Mouse (Mus musculus): ENCODE data around the gene Bora.
A peak's percentile ranks its signal among the peaks of the same experiment; 100 is the strongest.

Bora gene

DNA sequence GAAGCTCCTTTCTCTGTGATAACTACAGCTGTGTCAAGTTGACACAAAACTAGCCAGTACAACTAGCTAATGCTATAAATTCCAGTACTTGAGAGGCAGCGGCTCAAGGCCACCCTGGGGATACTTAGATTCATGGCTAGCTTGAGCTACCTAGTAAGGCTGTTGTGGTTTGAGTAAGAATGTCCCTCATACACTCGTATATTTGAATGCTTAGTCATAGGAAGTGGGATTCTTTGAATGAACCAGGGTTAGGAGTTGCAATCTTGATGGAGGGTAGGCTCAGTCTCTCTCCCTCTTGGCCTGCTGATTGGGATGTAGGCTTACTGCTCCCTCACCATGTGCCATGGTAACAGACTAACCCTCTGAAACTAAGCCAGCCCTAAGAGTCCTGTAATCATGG is 17.1 kb downstream of the Bora start:
- DNase-seq (ENCODE audit: low spot score) = no peak

DNA sequence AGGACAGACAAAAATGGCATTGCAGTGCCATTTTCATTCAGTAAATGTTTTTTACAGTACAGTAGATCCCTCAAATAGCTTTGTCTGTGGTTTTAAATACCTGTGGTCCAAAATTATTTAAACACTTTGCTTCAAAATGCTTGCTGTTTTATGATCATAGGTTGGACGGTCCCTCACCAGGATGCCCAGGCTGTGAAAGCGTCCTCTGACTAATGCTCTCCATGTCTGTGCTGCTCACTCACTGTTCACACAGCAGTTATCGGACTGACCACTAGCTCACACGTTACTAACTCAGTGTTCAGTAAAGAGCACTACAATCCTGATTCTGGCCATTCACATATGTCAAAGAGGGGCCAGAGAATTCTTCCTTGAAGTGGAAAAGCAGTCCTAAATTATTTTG is 25.1 kb downstream of the Bora start:
- no peak for DNase-seq (ENCODE audit: low spot score)

DNA sequence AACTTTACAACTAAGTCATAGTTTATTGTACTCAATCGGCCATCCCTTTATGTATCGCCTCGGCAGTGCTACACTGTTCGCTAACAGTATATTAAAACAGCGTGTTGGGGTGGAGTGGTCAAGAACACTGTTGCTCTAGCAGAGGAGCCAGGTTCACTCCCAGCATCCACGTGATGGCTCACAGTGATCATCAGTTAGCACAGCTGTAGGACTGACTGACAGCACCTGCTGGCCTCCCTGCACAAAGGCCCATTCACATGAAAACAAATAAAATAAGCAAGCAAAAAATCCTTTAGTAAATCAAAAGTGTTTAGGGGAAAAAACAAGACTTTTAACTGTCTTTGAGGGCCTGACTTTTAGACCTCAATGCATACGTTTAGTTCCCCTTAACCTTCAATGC is 42.9 kb downstream of the Bora start:
- no peak for DNase-seq (ENCODE audit: low spot score)

DNA sequence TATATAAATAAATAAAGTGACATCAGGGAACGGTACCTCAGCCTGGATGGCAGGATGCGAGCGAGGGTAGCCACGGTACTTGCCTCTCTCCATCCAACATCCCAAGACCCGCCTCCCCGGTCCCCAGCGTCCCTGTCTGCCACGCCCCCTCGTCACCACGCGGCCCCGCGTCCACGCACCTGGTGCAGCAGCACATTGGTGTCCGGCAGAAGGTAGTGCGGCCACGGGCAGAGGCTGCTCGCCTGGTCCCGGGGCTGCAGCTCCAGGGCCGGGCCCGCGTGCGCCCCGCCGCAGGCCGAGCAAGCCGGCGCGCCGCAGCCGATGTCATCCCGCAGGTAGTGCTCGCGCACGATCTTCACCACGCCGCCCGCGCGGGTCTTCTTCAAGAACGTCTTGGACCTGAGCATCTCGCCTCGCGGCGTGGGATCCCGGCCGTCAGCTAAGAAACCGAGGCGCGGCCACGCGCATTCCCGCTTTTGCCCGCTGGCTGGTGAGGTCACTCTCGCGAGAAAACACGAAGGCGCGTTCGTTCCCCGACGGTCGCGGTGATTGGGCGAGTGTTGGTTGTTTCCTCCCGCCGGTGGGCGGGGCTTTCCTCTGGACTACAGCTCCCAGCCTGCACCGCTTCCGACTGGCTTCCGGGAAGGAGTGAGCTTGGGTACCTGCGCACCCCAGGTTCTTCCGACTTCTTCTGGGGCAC is 53.4 kb downstream of the Bora start, which contains the start of the genes Pibf1 and Dis3:
Gene Pibf1, plus strand, starts transcription at position 158 of the 700 bp plus-strand sequence.
Gene Dis3, minus strand, starts transcription at position 504 of the 700 bp plus-strand sequence.
- peak; percentile 98 for DNase-seq (ENCODE audit: low spot score)

DNA sequence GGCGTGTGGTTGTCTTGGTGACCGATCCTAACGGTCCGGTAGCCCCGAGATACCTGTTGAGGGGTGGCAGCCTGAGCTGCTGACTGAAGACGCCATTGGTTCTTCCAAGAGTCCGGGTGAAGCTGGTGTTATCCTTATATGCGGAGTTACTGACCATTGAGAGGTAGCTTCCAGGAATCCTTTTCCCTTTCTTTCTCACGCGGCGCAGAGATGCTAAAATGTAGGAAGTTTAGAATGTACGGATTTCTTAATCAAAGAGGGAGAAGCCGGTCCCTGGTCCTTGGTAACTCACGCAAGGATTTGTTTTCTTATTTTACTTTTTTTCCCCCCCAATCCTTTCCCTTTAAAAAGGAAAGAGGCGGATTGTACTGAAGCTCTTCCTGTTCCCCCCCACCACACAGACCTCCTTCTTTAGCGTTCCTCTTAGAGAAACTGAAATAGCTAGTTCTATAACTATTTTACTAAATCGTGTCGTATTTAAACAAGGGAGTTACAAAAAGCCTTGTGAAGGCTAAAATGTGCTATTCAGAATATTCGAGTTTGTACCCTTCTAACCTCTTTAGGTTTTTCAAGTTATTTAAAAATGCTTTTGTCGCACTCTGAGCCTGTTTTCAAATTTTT is 54.1 kb downstream of the Bora start:
- no peak for DNase-seq (ENCODE audit: low spot score)

DNA sequence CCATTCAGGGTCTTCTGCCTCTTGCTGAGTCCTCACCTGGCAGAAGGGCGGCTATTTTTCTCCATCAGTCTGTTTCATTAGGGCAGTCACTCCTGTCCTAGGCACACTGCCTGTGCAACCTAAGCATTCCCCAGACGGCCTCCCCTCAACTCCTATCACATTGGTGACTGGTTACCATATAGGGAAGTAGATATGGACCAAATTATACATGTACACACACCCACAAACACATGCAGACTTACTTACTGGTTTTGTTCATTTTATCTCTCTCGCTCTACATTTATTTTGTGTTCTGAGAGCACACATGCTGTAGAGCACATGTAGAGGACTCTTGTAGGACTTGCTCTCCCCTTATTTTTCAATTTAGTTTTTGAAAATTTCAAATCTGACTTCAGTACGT is 57.0 kb downstream of the Bora start:
- no peak for DNase-seq (ENCODE audit: low spot score)

DNA sequence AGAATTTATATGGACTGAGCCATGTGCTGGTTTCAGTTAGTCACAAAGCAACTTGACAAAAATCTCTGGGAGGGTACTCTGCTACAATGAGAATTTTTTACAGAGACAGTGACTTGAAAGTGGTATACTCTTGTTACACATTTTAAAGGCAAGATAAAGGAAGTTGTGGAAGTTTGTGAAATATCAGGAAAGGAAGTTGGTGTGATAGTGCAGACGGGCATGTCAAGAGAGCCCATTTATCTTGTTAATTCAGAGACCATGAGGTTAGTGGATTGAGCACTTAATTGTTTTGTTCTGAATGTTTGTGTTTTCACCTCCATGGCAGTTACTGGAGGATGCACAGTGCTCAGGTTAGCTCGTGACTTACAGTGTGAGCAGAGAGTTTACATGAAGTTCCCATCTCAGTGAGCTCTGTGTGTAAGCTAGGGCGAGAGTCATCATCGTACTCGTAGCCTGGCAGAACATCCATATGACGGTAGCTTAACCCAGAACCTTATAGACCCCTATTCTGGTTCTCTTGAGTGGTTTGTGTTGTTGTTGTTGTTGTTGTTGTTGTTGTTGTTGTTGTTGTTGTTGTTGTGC is 58.6 kb downstream of the Bora start:
- no peak for DNase-seq (ENCODE audit: low spot score)

DNA sequence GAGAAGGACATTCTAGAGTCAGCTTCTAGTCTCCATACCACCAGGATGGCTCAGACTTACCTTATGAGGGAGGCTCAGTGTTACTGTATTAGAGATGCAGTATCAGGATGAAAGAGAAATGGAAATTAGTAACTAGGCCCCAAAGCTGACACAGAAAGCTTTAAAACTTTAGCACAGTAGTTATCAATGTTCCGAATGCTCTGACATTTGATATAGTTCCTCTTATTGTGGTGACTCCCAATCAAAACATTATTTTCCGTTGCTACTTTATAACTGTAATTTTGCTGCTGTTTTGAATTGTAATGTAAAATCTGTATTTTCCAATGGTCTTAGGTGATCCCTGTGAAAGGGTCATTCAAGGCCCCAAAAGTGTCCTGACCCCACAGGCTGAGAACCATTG is 60.6 kb downstream of the Bora start:
- DNase-seq (ENCODE audit: low spot score) = no peak

DNA sequence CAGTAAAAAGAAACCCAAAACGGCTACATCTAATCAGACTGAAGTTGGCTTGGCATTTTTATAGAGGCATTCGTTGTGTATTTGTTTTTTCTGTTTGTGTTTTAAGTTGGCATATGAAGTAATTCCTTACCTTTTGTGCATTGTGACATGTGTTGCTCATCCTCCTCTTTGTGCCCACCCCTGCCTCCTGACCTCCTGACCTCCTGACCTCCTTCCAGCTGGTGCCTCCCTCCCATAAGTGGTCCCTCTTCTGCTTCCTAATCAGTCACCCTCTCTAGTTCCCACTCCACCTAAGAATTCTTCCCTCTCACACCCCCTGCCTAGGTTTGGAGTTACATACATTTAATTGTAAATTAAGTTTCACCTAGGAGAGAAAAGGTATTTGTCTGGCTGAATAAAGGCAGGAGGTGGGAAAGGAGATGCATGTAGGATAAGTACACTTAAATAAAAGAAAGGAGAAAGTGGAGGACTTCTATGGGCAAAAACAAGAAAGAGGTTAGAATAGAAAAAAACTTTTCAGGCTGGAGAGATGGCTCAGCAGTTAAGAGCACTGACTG is 61.7 kb downstream of the Bora start:
- DNase-seq (ENCODE audit: low spot score) = no peak

DNA sequence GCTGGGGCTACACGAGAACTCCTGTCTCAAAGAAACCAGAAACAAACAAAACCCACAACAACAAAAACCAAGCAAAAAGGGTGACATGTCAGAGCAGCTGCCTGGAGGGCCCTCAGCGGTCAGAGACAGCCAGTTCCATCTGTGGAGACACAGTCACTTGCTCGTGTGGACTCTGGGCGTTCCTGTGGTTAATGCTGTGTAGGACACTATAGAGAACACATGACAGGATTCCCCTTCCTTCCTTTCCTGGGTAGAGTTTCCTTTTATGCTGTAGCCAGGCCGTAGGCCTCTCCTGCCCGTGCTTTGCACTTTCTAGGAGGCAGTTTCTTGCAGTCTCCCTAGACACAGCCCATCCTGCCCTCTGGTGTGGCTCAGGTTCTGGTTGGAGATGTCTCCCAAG is 62.7 kb downstream of the Bora start:
- DNase-seq (ENCODE audit: low spot score) = no peak

DNA sequence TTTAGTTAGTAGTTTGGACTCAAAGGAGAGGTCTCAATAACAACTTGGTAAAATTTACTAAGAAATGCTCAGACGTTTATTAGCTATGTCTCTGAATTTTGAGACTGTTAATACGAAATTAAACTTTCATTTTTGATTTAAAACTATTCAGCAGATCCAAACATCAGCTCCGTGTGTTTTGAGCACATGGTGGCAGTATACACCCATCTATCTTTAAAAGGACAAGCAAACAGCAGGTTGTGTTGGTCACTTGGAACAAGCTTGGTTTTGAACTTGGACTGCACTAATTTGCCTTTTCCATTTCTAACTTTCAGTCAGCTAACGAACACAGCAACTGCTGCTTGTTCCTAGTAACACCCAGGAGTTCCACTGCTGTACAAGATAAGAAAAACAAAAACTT is 71.6 kb downstream of the Bora start:
- DNase-seq (ENCODE audit: low spot score) = no peak

DNA sequence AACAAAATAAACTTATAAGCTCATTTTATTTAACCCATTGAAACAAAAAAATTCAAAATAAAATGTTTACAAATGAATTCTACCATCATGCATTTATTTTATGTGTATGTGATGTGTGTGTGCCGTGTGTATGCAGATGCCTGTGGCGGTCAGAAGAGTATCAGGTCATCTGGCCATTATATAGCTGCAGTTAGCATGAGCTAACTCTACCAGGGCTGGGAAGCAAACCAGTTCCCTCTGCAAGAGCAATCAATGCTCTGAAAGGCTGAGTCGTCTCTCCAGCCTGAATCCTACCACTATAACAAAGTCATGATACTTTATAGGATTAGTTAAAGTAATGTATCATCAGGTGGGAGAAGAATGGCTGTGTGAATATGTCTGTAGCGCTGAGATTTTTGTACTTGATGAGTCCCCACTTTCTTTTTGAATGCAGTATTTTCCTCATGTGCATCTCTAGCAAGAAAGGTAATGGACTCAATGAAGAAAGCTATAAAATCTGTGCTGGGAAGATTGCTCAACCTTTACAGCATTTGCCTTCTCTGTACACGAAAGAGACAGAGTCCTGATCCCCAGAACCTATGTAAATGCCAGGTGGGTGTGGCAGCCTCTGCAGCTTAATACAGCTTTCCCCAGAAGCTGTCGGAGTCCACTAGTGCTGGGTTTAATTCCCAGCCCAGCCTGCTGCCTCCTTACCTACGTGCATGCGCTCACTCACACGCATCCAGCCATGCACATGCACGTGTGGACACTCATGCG is 75.7 kb downstream of the Bora start:
- no peak for DNase-seq (ENCODE audit: low spot score)

DNA sequence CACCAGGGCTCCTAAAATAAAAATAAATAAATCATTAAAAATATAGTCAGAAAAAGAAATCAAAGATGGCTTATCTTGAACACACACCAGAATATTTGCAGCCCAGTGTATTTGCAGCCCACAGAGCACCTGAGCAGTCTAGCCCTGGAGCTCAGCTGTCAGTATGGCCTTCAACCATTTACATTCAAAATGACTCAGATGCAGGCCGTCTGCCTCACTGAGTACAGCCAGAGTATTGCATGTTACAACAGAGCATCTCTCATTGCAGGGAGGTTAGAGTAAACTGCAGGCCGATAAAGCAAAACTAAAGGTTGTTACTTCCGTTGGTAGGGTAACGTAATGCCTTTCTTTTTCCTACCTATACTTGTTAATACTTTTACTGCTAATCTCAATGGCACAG is 78.1 kb downstream of the Bora start:
- DNase-seq (ENCODE audit: low spot score) = no peak
